Mouse (Mus musculus): ENCODE measurements around the gene Lipo4. TPM values are rescaled to one million over a fixed set of nuclear protein-coding genes. Genes with fewer than 3 reads are reported as not detected.
"Not testable (repeated sequence)": the region's sequence is repeated elsewhere in the genome, so short reads cannot be mapped to it uniquely, and the experiment has no call there.

The Lipo4 gene
- total RNA-seq (2021) = under 1 TPM; 0.09 to 0.18 TPM
- long read RNA-seq, experiment 1 = 0 reads
- long read RNA-seq, experiment 2 = 0 reads

DNA sequence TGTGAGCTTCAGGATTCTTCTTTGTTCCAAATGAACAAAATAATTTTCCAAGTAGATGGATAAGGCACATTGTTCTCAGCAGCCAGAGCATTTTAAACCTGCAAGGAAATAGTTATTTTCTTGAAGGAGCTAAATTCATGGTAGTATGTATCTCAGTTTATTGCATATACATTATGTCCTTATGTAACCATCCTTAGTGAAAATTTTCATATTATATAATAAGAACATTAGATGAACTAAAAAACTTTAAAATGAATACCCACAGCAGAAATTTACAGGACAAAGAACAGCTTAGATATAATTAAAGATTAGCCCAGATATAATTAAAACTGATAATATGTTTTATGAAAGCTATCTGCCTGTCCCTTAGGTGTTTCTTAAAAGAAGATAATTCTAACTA, at the start of gene Lipo4:
TSS of gene Lipo4 (minus strand) at position 101 of the 400 bp plus-strand sequence.
- no peak for DNase-seq (ENCODE audit: low spot score)

DNA sequence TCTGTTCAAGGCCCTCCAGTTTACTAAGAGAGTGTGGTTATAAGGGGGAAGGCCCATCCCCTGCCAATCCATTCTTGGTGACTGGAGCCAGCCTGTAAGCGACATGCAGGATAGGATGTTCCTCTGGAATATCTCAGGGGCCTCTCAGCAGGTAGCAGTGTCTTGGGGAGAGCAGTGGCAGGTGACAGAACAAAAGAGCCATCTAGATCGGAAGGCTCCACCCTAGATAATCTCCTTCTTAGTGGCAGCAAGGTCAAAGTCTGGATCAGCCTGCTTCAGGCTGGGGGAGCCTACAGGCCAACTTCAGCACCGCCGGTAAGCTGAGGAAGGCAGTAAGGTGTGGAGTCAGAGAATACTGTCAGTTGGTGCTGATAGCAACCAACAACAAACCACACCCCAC, 61.2 kb downstream of the Lipo4 start:
- not testable (repeated sequence) for DNase-seq (ENCODE audit: low spot score)

DNA sequence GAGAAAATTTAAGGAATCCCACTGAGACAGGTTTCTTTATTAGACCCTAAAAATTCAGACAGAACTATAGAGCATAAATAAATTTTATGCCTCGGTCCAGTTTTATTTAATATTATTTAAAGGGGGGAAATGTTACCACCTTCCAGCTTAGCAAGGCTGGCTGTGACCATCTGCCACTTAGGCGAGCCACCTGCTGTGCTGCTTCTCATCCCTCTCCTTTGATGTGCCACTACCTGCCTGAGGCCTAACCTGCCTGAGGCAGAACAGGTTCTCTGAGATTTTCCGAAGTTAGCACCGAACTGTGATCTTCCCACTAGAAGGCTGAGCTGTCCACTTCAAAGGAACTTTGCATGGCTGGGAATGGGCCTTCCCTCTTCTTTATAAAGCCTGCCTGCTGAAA, 63.9 kb downstream of the Lipo4 start:
- DNase-seq (ENCODE audit: low spot score) = no peak

Other genes with a start within 250 kb of the Lipo4 start
- 10 to 100 TPM in 1 of 2 experiments, 1 to 10 TPM in 1; 9.1 to 10.7 TPM for gene Rnls, start 125.5 kb downstream of the Lipo4 start, total RNA-seq (2021)
- not detected for gene Gm8978, start 107.5 kb upstream of the Lipo4 start, total RNA-seq (2021)
- gene Lipo2, start 233.6 kb upstream of the Lipo4 start, total RNA-seq (2021) = under 1 TPM; 0.14 to 0.18 TPM
- 1 to 10 TPM; 5.4 to 6.1 TPM for gene Lipo3, start 244.2 kb upstream of the Lipo4 start, total RNA-seq (2021)

All from gastrocnemius, adult 18-20 months (tissue).